Mouse (Mus musculus) midbrain, embryonic 11.5 days (tissue): ENCODE measurements around the gene Lmln. TPM values are rescaled to one million over a fixed set of nuclear protein-coding genes. Genes with fewer than 3 reads are reported as not detected.

ENCODE experiments used
- ATAC-seq: fragments of 200-750 bp; cut with Nextera tagmentation; 2 replicates; pipeline ENCODE4 v1.8.0; 2017; ENCODE audit warnings: moderate TSS enrichment, moderate library complexity; ENCODE audit not compliant: low FRiP score
- DNase-seq: peaks from one replicate; pipeline ENCODE4 v3.0.0; 2015; ENCODE audit warnings: low spot score; ENCODE audit errors: missing footprints
- H3K27ac ChIP-seq: fragments of 300-500 bp; sonication (generic); 2 replicates; pipeline ENCODE4 v1.5.1; 2014; ENCODE audit warnings: low read depth, low read length
- H3K27me3 ChIP-seq: fragments of 300-500 bp; sonication (generic); 2 replicates; pipeline ENCODE4 v1.6.1; 2014; ENCODE audit warnings: mild to moderate bottlenecking, low read length, moderate library complexity, mixed read lengths; ENCODE audit not compliant: control insufficient read depth, insufficient read depth
- H3K36me3 ChIP-seq: fragments of 300-500 bp; sonication (generic); 2 replicates; pipeline ENCODE4 v1.6.1; 2014; ENCODE audit warnings: mild to moderate bottlenecking, low read length, moderate library complexity, mixed read lengths; ENCODE audit not compliant: control insufficient read depth, insufficient read depth
- H3K4me1 ChIP-seq: fragments of 300-500 bp; sonication (generic); 2 replicates; pipeline ENCODE4 v1.6.1; 2014; ENCODE audit warnings: low read length; ENCODE audit not compliant: control insufficient read depth, insufficient read depth
- H3K4me2 ChIP-seq: fragments of 300-500 bp; sonication (generic); 2 replicates; pipeline ENCODE4 v1.6.1; 2014; ENCODE audit warnings: mild to moderate bottlenecking, moderate library complexity
- H3K4me3 ChIP-seq: fragments of 300-500 bp; sonication (generic); 2 replicates; pipeline ENCODE4 v1.5.1; 2014; ENCODE audit warnings: low read depth, low read length
- H3K9ac ChIP-seq: fragments of 300-500 bp; sonication (generic); 2 replicates; pipeline ENCODE4 v1.6.1; 2014; ENCODE audit warnings: low read length
- H3K9me3 ChIP-seq: fragments of 300-500 bp; sonication (generic); 2 replicates; pipeline ENCODE4 v1.6.1; 2016; ENCODE audit warnings: low read length; ENCODE audit not compliant: control insufficient read depth
- WGBS: fragments of 180-500 bp; shearing (Covaris S2); extraction: QIAGEN DNeasy Blood & Tissue Kit; methylation state at CpG from one replicate; pipeline ENCODE4 v1.1.7; 2014; 5-methylcytosine and 5-hydroxymethylcytosine counted together
- polyA plus RNA-seq: library from polyadenylated mRNA; unstranded; fragments of >200 nt; fragmentation: Nextera tagmentation; extraction: Ambion mirVana; gene quantifications from 2 replicates; pipeline ENCODE4 v1.2.1, GENCODE M21; 2014

Gene Lmln
- polyA plus RNA-seq, 1 experiment from 2014 or later: 2.7 TPM

- DNase-seq (no peak), ATAC-seq (no peak)
- Histone ChIP-seq H3K36me3 (peaks cover 2% of the 10 kb centered on the region; the same call in 1 of the 2 replicates), H3K4me3 (no peak overlapping the region), H3K9me3 (no peaks in the 10 kb centered on the region), H3K27me3 (no peaks in the 10 kb centered on the region), H3K4me2 (no peak overlapping the region), H3K4me1 (no peaks in the 10 kb centered on the region), H3K27ac (no peak overlapping the region), H3K9ac (no peak overlapping the region)
- WGBS: 92% methylated on average over 6 of the region's 6 CpGs
Measured at GRCm38 (mm10) chr16:33082951-33083350, 20.6 kb downstream of the Lmln start.

- H3K9me3 ChIP-seq: no peaks in the 10 kb centered on the region
- DNase-seq (no peak), ATAC-seq (no peak)
- no peak overlapping the region for H3K4me2 ChIP-seq
- H3K36me3 ChIP-seq: peaks cover 2% of the 10 kb centered on the region; the same call in 1 of the 2 replicates
- 93% methylated on average over 2 of the region's 2 CpGs for WGBS
- H3K4me3 ChIP-seq: no peak overlapping the region
- H3K27ac ChIP-seq: no peak overlapping the region
- no peaks in the 10 kb centered on the region for H3K4me1 ChIP-seq
- no peak overlapping the region for H3K9ac ChIP-seq
- no peaks in the 10 kb centered on the region for H3K27me3 ChIP-seq
Measured at GRCm38 (mm10) chr16:33083996-33084395, 21.7 kb downstream of the Lmln start.

- Histone ChIP-seq H3K4me3 (no peak overlapping the region), H3K9ac (no peak overlapping the region), H3K27me3 (no peaks in the 10 kb centered on the region), H3K27ac (no peak overlapping the region), H3K9me3 (no peaks in the 10 kb centered on the region), H3K36me3 (peaks cover 2% of the 10 kb centered on the region; the same call in 1 of the 2 replicates), H3K4me1 (no peaks in the 10 kb centered on the region), H3K4me2 (no peak overlapping the region)
- no peak for DNase-seq
- no peak for ATAC-seq
- 91% methylated on average over 8 of the region's 8 CpGs for WGBS
Measured at GRCm38 (mm10) chr16:33085666-33086065, 23.3 kb downstream of the Lmln start.

GRCm38 (mm10) chr16:33113726-33114125 lies 51.4 kb downstream of the Lmln start:
- Histone ChIP-seq H3K36me3 (peaks cover 4% of the 10 kb centered on the region; the same call in 1 of the 2 replicates), H3K4me2 (no peak overlapping the region), H3K4me3 (no peak overlapping the region), H3K9me3 (no peaks in the 10 kb centered on the region), H3K27me3 (no peaks in the 10 kb centered on the region), H3K9ac (no peak overlapping the region), H3K4me1 (peaks cover 8% of the 10 kb centered on the region; the same call in 1 of the 2 replicates), H3K27ac (no peak overlapping the region)
- DNase-seq (no peak), ATAC-seq (no peak)
- WGBS: 40% methylated on average over 4 of the region's 4 CpGs

DNA sequence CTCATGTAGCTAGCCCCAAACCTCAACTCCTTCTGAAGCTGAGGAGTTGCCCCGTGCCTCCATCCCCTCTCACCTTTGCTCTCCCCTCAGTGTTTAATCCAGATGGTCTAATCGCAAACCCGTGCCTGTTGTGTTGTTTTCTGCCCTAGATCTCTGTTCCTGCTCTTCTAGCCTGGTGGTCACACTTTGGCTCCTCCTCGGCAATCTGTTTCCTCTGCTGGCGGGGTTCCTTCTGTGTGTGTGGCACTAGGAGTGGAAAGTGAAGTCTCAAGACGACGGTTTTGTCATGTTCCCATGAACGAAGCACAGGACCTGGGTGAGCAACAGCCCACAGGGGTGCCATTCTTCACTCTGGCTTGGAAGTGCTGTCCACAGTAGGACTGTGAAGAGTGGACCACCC lies 61.1 kb downstream of the Lmln start:
- no peak overlapping the region for H3K4me3 ChIP-seq
- H3K4me2 ChIP-seq: no peak overlapping the region
- DNase-seq (no peak), ATAC-seq (no peak)
- no peaks in the 10 kb centered on the region for H3K4me1 ChIP-seq
- H3K27ac ChIP-seq: no peak overlapping the region
- H3K36me3 ChIP-seq: no peaks in the 10 kb centered on the region
- WGBS: 88% methylated on average over 8 of the region's 8 CpGs
- no peak overlapping the region for H3K9ac ChIP-seq
- H3K9me3 ChIP-seq: no peaks in the 10 kb centered on the region
- no peaks in the 10 kb centered on the region for H3K27me3 ChIP-seq

DNA sequence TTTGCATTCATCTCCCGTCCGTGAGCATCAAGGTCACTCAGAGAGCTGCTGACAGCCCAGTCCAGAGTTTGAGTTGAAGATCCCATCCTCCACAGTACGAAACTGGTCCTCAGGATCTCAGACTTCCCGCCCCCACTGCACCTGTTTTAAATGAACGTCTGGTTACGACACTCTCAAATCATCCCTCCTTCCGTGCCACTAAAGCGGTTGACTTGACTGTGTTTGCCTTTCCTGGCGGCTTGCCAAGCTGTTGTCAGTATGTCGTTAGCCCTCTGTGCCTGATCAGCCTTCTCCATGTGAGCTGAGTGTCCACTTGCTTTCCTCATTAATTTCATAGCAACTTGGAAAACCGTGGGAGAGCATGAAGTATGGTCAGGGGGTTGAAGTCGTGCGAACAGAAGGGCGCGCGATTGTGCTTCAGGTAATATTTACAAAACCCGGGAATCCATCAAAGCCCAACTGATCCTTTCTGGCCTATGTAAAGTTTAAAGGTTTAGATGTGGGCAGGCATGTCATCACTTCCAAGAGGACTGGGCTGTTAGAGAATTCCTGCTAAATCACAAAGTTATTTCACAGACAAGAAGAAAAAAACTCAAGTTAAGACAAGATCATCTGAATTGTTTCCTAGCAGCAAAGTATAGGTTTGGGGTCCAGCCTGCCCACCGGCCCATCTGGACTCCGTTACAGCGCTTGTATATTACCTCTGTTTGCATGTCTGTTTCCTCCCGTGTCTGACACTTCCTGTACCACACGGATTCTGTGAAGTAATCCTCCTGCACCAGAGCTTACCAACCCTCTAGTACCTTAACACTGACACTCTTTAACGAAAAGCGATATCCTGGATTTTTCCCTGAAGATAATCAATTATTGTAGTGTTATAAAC lies 61.9 kb downstream of the Lmln start:
- no peaks in the 10 kb centered on the region for H3K36me3 ChIP-seq
- no peaks in the 10 kb centered on the region for H3K27me3 ChIP-seq
- H3K4me3 ChIP-seq: no peak overlapping the region
- no peak overlapping the region for H3K4me2 ChIP-seq
- WGBS: 92% methylated on average over 24 of the region's 24 CpGs
- ATAC-seq: no peak
- no peak overlapping the region for H3K9ac ChIP-seq
- no peaks in the 10 kb centered on the region for H3K4me1 ChIP-seq
- H3K27ac ChIP-seq: no peak overlapping the region
- H3K9me3 ChIP-seq: no peaks in the 10 kb centered on the region
- no peak for DNase-seq

DNA sequence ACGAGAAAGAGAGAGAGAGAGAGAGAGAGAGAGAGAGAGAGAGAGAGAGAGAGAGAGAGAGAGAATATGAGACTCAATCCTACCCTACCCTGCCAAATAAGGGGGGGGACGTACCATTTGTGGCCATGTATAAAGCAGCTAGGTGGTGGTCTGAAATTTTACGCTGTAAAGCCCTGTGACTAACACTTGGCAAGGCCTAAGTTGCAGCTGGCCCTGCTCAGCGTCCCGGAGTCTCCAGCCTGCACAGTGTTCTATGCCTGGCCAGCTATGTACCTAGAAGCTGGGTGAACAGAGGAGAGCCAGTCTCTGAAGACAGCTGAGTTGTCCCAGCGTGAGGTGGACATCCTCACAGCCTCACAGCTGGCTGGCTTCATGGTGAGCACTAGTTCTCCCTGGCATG lies 64.7 kb downstream of the Lmln start:
- H3K9me3 ChIP-seq: no peaks in the 10 kb centered on the region
- H3K9ac ChIP-seq: no peak overlapping the region
- ATAC-seq (no peak), DNase-seq (no peak)
- H3K36me3 ChIP-seq: no peaks in the 10 kb centered on the region
- H3K4me2 ChIP-seq: no peak overlapping the region
- H3K4me3 ChIP-seq: no peak overlapping the region
- no peaks in the 10 kb centered on the region for H3K27me3 ChIP-seq
- H3K27ac ChIP-seq: no peak overlapping the region
- 83% methylated on average over 6 of the region's 6 CpGs for WGBS
- no peaks in the 10 kb centered on the region for H3K4me1 ChIP-seq

DNA sequence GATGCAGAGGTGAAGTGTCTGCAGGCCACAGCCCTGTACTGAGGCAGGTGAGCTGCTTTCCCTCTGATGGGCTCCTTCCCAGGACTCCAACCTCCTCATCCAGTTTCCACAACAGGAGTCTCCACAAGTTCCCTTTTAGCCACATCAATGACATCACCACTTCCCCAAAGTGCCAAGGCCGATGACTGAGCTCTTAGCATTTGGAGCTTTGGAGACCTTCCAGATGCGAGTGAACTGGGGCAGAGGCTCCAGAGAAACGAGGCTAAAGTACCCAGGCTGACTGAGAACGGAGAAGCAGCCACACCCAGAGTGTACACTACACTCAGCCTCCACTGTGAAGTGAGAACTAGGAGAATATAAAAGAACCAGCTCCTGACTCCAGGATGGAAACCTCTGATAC lies 68.4 kb downstream of the Lmln start:
- DNase-seq: no peak
- Histone ChIP-seq H3K4me2 (no peak overlapping the region), H3K4me1 (no peaks in the 10 kb centered on the region), H3K36me3 (no peaks in the 10 kb centered on the region), H3K9ac (no peak overlapping the region), H3K27ac (no peak overlapping the region), H3K27me3 (no peaks in the 10 kb centered on the region), H3K4me3 (no peak overlapping the region), H3K9me3 (no peaks in the 10 kb centered on the region)
- WGBS: 79% methylated on average over 4 of the region's 4 CpGs
- no peak for ATAC-seq

DNA sequence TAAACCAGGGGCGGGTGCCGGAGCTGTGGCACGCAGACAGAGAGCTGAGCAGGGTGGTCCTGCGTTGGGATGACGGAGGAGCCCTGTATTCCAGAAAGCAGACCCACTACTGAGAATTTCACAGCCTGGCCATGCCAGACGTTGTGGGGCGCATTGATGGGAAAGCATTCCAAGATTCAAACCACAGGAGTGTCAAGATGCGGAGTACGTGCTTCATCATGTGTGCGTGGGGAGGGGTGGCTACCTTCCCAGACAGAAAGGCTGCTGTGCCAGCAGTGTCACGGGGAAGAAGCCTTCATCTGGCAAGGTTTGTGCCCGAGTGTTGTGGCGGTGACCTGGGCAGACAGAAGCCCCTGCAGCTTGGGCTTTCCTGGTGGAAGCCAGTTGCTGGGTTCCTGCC lies 70.9 kb downstream of the Lmln start:
- H3K27ac ChIP-seq: no peak overlapping the region
- 82% methylated on average over 13 of the region's 13 CpGs for WGBS
- H3K4me3 ChIP-seq: no peak overlapping the region
- no peak overlapping the region for H3K9ac ChIP-seq
- H3K36me3 ChIP-seq: no peaks in the 10 kb centered on the region
- H3K27me3 ChIP-seq: no peaks in the 10 kb centered on the region
- ATAC-seq (no peak), DNase-seq (no peak)
- no peaks in the 10 kb centered on the region for H3K4me1 ChIP-seq
- H3K9me3 ChIP-seq: no peaks in the 10 kb centered on the region
- no peak overlapping the region for H3K4me2 ChIP-seq
